Mouse (Mus musculus) cerebellum, adult 2 months (tissue): ENCODE measurements around the gene Ppm1n. TPM values are rescaled to one million over a fixed set of nuclear protein-coding genes. Genes with fewer than 3 reads are reported as not detected.

ENCODE experiments used
- DNase-seq, 2 experiments: peaks; one replicate each; pipeline ENCODE4 v3.0.0; 2021
- H3K27ac ChIP-seq: fragments of 200-500 bp; 2 replicates; pipeline ENCODE4 v1.5.1; 2012; ENCODE audit warnings: low read length, control low read depth, inconsistent platforms; ENCODE audit not compliant: insufficient read depth
- H3K27me3 ChIP-seq: fragments of 200-500 bp; 2 replicates; pipeline ENCODE4 v1.6.1; 2012; ENCODE audit warnings: inconsistent platforms, mild to moderate bottlenecking, low read length, moderate library complexity; ENCODE audit not compliant: control insufficient read depth, insufficient read depth
- H3K4me1 ChIP-seq: fragments of 200-500 bp; 2 replicates; pipeline ENCODE4 v1.6.1; 2011; ENCODE audit warnings: low read length; ENCODE audit not compliant: control insufficient read depth, insufficient read depth
- H3K4me3 ChIP-seq: fragments of 200-500 bp; replicated peaks from 2 replicates; pipeline ENCODE3; 2011; ENCODE audit warnings: mild to moderate bottlenecking, low read depth, low read length, control low read depth; ENCODE audit not compliant: insufficient read depth
- CTCF ChIP-seq: fragments of 200-500 bp; IDR thresholded peaks from 2 replicates; pipeline ENCODE4 v1.5.1; 2011; ENCODE audit warnings: low read depth, mild to moderate bottlenecking, control low read depth, low read length, moderate library complexity, borderline replicate concordance; ENCODE audit not compliant: insufficient read depth
- POLR2A ChIP-seq: fragments of 200-500 bp; IDR thresholded peaks from 2 replicates; pipeline ENCODE4 v1.6.1; 2011; ENCODE audit warnings: low read length, control low read depth, borderline replicate concordance; ENCODE audit not compliant: insufficient read depth
- WGBS: fragments of 180-500 bp; shearing (Covaris S2); methylation state at CpG from one replicate; pipeline ENCODE4 v1.1.7; 2018; 5-methylcytosine and 5-hydroxymethylcytosine counted together
- polyA plus RNA-seq: library from polyadenylated mRNA; depleted of rRNA; stranded (reverse); fragments of >200 nt; gene quantifications from 2 replicates; pipeline ENCODE4 v1.2.3, GENCODE M21; 2012

Ppm1n gene
- polyA plus RNA-seq, 1 experiment: 1.1 TPM

DNA sequence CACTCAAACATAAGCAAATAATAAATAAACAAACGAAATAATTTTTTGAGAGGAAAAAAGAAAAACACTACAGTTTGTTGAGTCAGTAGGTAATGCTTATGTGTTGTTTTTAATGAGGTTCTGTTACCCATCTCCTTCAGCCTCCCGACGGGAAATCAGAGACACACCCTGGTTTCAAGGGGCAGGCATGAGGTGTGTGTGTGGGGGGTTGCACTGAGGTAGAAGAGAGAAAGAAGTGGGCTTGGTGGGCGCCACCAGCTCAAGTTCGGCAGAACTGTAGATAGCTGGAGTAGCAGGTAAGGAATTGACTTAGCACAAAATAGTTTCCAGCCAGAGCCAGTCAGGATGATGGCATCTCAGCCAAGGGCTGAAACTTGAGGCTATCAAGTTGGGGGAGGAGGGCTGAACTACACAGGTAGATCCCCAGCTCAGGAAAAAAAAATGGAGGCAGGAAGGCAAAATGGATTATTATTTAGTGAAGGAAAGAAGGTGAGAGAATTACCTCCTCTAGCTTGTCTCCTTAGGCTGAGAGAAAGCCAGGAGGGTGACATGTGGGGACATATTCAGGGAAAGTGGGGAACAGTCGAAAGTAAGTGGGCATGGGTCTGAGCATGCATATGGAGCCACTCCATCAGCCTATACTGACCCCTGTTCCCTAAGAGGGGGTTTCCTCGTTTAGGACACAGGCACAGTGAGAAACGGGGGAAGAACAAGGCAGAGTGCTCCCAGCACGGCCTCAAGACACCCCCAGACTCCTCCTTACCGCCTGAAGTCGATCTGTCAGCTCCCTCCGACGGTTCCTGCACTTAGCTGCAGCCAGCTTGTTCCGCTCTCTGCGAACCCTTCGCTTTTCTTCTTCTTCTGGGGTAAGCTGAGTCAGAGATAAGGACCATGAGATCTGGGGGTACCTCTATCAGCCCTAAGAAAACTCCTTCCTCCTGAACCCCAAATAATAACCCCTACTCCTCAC is 26.2 kb upstream of the Ppm1n start:
- no peak for DNase-seq
- no peak for TF ChIP-seq CTCF
- TF ChIP-seq POLR2A: no peak
- Histone ChIP-seq H3K4me3 (no peak overlapping the region), H3K27me3 (peaks cover 2% of the 10 kb centered on the region; the same call in 1 of the 2 replicates), H3K27ac (no peak overlapping the region), H3K4me1 (peaks cover 5% of the 10 kb centered on the region; the same call in 1 of the 2 replicates)
- WGBS: 56% methylated on average over 16 of the region's 16 CpGs

DNA sequence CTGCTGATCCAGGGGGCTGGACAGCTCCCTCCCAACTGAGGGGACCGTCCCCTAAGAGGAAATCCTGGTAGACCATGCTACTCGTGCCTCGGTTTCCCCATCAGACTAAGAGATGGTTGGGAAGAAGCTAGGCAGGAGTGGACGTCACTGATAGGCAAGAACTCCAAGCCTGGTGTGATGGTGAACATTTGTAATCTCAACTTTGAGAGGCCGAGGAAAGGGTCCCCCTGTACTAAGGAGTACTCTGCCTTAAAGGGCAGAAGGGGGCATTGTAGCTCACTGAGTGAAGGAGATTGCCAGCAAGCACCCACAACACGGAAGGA is 25.5 kb upstream of the Ppm1n start:
- no peak for DNase-seq
- Histone ChIP-seq H3K27me3 (peaks cover 2% of the 10 kb centered on the region; the same call in 1 of the 2 replicates), H3K4me3 (no peak overlapping the region), H3K27ac (no peak overlapping the region), H3K4me1 (peaks cover 5% of the 10 kb centered on the region; the same call in 1 of the 2 replicates)
- no peak for TF ChIP-seq POLR2A
- no peak for TF ChIP-seq CTCF
- 15% methylated on average over 6 of the region's 6 CpGs for WGBS

DNA sequence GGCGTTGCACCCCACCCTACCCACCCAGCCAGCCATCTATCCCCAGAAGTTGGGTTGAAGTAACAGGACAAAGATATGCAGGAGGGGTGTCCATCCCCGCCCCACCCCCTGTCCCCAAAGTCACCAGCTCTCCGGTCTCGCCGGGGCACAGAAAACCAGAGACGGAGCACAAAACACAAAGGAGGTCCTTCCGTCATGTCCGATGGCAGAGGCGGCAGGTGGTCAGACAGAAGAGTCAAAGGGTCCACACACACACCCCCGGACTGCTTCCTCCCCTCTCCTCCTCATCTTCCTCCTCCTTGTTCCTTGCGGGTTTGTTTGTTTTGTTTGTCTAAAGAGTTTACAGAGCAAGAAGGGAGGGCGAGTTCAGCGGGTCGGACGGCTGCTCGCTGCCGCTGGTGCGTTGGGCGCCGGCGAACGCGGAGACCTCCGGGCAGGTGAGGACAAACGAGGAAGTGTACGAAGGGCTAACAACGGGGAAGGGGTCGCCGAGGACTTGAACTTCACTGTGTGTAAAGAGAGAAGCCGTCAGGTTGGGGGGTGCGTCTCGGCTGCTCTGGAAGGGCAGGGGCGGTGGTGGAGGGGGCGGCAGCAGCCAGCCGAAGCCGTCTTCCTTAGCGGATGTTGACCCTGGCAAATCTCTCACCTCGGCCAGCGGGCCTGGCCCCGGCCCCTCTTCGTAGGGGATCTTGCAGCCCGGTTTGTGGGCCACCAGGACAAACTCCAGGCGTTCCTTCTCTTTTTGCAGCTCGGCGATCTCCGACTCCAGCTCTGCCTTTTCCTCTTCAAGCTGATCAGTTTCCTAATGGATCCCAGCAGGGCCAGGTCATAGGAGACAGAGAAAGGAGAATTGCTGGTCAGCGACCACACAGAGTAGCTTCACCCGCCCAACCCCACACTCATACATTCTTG is 24.9 kb upstream of the Ppm1n start:
- DNase-seq: no peak
- 4% methylated on average over 48 of the region's 48 CpGs for WGBS
- no peak for TF ChIP-seq CTCF
- TF ChIP-seq POLR2A: no peak
- Histone ChIP-seq H3K4me1 (peaks cover 5% of the 10 kb centered on the region; the same call in 1 of the 2 replicates), H3K4me3 (peak overlapping the region; percentile 34), H3K27me3 (peaks cover 2% of the 10 kb centered on the region; the same call in 1 of the 2 replicates), H3K27ac (no peak overlapping the region)

DNA sequence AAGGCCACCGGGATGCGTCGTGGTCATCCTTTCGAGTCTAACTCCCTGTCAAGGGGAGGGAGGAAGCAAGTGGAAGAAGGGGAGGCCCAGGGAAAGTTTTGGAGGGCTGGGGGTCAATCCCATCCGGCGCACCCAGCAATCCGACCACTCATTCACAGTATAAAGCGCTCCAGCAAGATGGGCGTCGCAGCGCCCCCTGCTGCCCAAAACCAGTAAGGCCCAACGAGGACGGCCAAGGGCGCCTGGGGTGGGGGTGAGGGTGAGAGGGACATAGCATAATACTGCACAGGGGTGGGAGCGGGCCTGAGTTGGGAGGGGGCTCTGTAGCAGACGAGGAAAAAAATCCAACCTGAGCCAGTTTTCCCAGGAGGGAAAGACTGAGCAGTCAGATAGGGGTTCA is 23.9 kb upstream of the Ppm1n start:
- WGBS: 1% methylated on average over 16 of the region's 16 CpGs
- peak; percentile 78 to 89 for DNase-seq
- Histone ChIP-seq H3K4me1 (peaks cover 5% of the 10 kb centered on the region; the same call in 1 of the 2 replicates), H3K27ac (no peak overlapping the region), H3K27me3 (peaks cover 2% of the 10 kb centered on the region; the same call in 1 of the 2 replicates), H3K4me3 (peak overlapping the region; percentile 53)
- TF ChIP-seq CTCF: peak; percentile 81
- TF ChIP-seq POLR2A: no peak

DNA sequence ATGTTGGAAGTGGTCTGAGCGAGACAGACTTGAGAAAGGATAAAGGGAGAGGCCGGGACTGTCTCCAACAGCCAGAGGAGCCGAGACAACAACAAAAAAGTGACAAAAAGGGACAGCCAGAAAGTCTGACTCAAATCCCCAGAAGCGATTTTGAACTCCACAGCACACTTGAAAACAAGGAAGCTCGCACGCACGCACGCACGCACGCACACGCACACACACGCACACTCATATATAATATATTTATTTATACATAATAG is 23.1 kb upstream of the Ppm1n start:
- no peak for DNase-seq
- Histone ChIP-seq H3K4me3 (no peak overlapping the region), H3K4me1 (peaks cover 5% of the 10 kb centered on the region; the same call in 1 of the 2 replicates), H3K27ac (no peak overlapping the region), H3K27me3 (peaks cover 2% of the 10 kb centered on the region; the same call in 1 of the 2 replicates)
- 90% methylated on average over 12 of the region's 12 CpGs for WGBS
- TF ChIP-seq POLR2A (no peak), CTCF (no peak)

DNA sequence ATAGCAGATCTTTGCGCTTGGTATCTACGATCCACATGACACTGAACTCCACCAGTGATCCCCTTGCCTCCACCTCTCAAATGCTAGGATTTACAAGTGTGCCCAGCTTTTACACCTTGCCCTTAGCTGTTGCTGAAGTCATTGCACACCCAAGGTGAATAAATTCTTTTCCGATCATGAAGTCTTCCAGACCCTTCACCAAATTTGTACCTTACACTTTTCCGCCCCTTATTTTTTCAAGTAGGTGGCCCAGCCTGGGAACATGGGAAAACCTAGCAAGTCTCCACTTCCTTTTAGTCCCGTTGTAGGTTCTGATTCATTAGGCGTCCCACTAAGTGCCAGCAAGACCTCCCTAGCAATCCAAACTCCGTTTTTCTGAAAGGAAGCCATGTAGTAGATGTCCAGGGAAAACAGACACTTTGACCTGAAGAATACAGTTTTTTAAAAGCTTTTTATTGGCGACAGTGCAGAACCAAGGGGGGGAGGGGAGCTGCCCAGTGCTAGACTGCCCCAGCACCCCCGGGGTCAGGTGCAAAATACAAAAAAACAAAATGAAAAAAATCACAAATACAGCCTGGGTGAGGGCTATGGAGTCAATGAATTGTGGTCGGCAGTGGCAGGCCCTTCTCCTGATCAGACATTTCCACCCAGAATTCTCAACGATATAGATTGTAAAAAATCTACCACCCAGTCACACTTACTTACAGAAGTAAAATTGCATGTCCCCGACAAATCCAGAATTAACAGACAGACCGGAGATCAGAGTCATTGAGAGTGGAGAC is 22.6 kb upstream of the Ppm1n start:
- 52% methylated on average over 13 of the region's 13 CpGs for WGBS
- peaks cover 2% of the 10 kb centered on the region; the same call in 1 of the 2 replicates for H3K27me3 ChIP-seq
- DNase-seq: no peak
- no peak overlapping the region for H3K27ac ChIP-seq
- H3K4me1 ChIP-seq: peaks cover 3% of the 10 kb centered on the region; the same call in 1 of the 2 replicates
- peak overlapping the region; percentile 62 for H3K4me3 ChIP-seq
- no peak for TF ChIP-seq CTCF
- TF ChIP-seq POLR2A: no peak
